Mouse (Mus musculus): ENCODE measurements around the gene Gm8126.
"Not testable (repeated sequence)": the region's sequence is repeated elsewhere in the genome, so short reads cannot be mapped to it uniquely, and the experiment has no call there.

Gene Gm8126

GRCm38 (mm10) chr14:43258349-43258748, at the start of gene Gm8126:
Gene Gm8126 (plus strand): TSS chr14:43258649.
- in situ Hi-C loops (cut with MboI, MseI): not testable (repeated sequence)

- in situ Hi-C loops (cut with MboI, MseI): not testable (repeated sequence)
Measured at GRCm38 (mm10) chr14:43235204-43235603, 23.2 kb upstream of the Gm8126 start, which contains the start of gene Gm8122. Gene Gm8122 (minus strand): TSS chr14:43235304.

GRCm38 (mm10) chr14:43237769-43238168, 20.7 kb upstream of the Gm8126 start:
- in situ Hi-C loops (cut with MboI, MseI): not testable (repeated sequence)

- in situ Hi-C loops (cut with MboI, MseI): not testable (repeated sequence)
Measured at GRCm38 (mm10) chr14:43249611-43250170, 8.8 kb upstream of the Gm8126 start.

- in situ Hi-C loops (cut with MboI, MseI): not testable (repeated sequence)
Measured at GRCm38 (mm10) chr14:43250549-43251253, 7.7 kb upstream of the Gm8126 start.

- in situ Hi-C loops (cut with MboI, MseI): not testable (repeated sequence)
Measured at GRCm38 (mm10) chr14:43256511-43256910, 1.9 kb upstream of the Gm8126 start.

- in situ Hi-C loops (cut with MboI, MseI): not testable (repeated sequence)
Measured at GRCm38 (mm10) chr14:43263421-43263820, 5.0 kb downstream of the Gm8126 start.

GRCm38 (mm10) chr14:43268521-43269084, 10.2 kb downstream of the Gm8126 start:
- in situ Hi-C loops (cut with MboI, MseI): loop anchor here (5.0 kb wide), 1 partner anchor 284 kb away; no protein-coding TSS in a partner anchor

- in situ Hi-C loops (cut with MboI, MseI): loop anchor here (5.0 kb wide), 1 partner anchor 283 kb away; no protein-coding TSS in a partner anchor
Measured at GRCm38 (mm10) chr14:43269211-43269610, 10.8 kb downstream of the Gm8126 start.

- in situ Hi-C loops (cut with MboI, MseI): loop anchor here (10.0 kb wide), 2 partner anchors 82 to 142 kb away; partner anchors contain the start of gene Gm8138
Measured at GRCm38 (mm10) chr14:43273161-43273560, 14.7 kb downstream of the Gm8126 start.

GRCm38 (mm10) chr14:43274986-43275511, 16.6 kb downstream of the Gm8126 start, which contains the start of gene Gm9732:
Gene Gm9732 (plus strand): TSS chr14:43275036.
- in situ Hi-C loops (cut with MboI, MseI): loop anchor here (5.0 to 10.0 kb wide), 3 partner anchors 80 to 213 kb away; partner anchors contain the start of gene Gm8138

- in situ Hi-C loops (cut with MboI, MseI): loop anchor here (5.0 to 10.0 kb wide), 3 partner anchors 79 to 213 kb away; partner anchors contain the start of gene Gm8138
Measured at GRCm38 (mm10) chr14:43275752-43276151, 17.3 kb downstream of the Gm8126 start.

- in situ Hi-C loops (cut with MboI, MseI): loop anchor here (5.0 to 10.0 kb wide), 3 partner anchors 77 to 215 kb away; partner anchors contain the start of gene Gm8138
Measured at GRCm38 (mm10) chr14:43277468-43277867, 19.0 kb downstream of the Gm8126 start.

- in situ Hi-C loops (cut with MboI, MseI): loop anchor here (5.0 to 10.0 kb wide), 3 partner anchors 77 to 216 kb away; partner anchors contain the start of gene Gm8138
Measured at GRCm38 (mm10) chr14:43278146-43278545, 19.7 kb downstream of the Gm8126 start.

- in situ Hi-C loops (cut with MboI, MseI): loop anchor here (5.0 to 10.0 kb wide), 3 partner anchors 76 to 216 kb away; partner anchors contain the start of gene Gm8138
Measured at GRCm38 (mm10) chr14:43278681-43279080, 20.2 kb downstream of the Gm8126 start.

- in situ Hi-C loops (cut with MboI, MseI): not testable (repeated sequence)
Measured at GRCm38 (mm10) chr14:43293503-43293902, 35.1 kb downstream of the Gm8126 start, which contains the start of gene Gm8127. Gene Gm8127 (minus strand): TSS chr14:43293832.
